Mouse (Mus musculus) midbrain, postnatal 0 days (tissue): ENCODE measurements around the gene Vcan. TPM values are rescaled to one million over a fixed set of nuclear protein-coding genes. Genes with fewer than 3 reads are reported as not detected.
"Not testable (repeated sequence)": the region's sequence is repeated elsewhere in the genome, so short reads cannot be mapped to it uniquely, and the experiment has no call there.

Experiments used
- ATAC-seq: fragments of 200-750 bp; cut with Nextera tagmentation; 2 replicates; pipeline ENCODE4 v1.8.0; 2017; ENCODE audit warnings: moderate number of reproducible peaks, mild to moderate bottlenecking, moderate TSS enrichment, moderate library complexity; ENCODE audit not compliant: low FRiP score
- DNase-seq: peaks from one replicate; pipeline ENCODE4 v3.0.0-alpha.2; 2015; ENCODE audit warnings: low spot score
- H3K27ac ChIP-seq: fragments of 300-500 bp; sonication (generic); 2 replicates; pipeline ENCODE4 v1.5.1; 2014; ENCODE audit warnings: low read depth, mild to moderate bottlenecking, low read length, mixed read lengths
- H3K27me3 ChIP-seq: fragments of 300-500 bp; sonication (generic); 2 replicates; pipeline ENCODE4 v1.6.1; 2014; ENCODE audit warnings: low read length, control low read depth, mixed read lengths; ENCODE audit not compliant: insufficient read depth
- H3K36me3 ChIP-seq: fragments of 300-500 bp; sonication (generic); 2 replicates; pipeline ENCODE4 v1.6.1; 2014; ENCODE audit warnings: low read length, control low read depth, mixed read lengths; ENCODE audit not compliant: insufficient read depth
- H3K4me1 ChIP-seq: fragments of 300-500 bp; sonication (generic); 2 replicates; pipeline ENCODE4 v1.6.1; 2014; ENCODE audit warnings: mild to moderate bottlenecking, control low read depth, antibody characterized with exemption, low read length, mixed read lengths; ENCODE audit not compliant: insufficient read depth
- H3K4me2 ChIP-seq: fragments of 300-500 bp; sonication (generic); 2 replicates; pipeline ENCODE4 v1.6.1; 2014; ENCODE audit warnings: low read depth, mild to moderate bottlenecking, low read length, mixed read lengths; ENCODE audit not compliant: poor library complexity, severe bottlenecking
- H3K4me3 ChIP-seq: fragments of 300-500 bp; sonication (generic); 2 replicates; pipeline ENCODE4 v1.5.1; 2014; ENCODE audit warnings: low read depth, mild to moderate bottlenecking, low read length, moderate library complexity
- H3K9ac ChIP-seq: fragments of 300-500 bp; sonication (generic); replicated peaks from 2 replicates; pipeline ENCODE4 v1.6.1; 2014; ENCODE audit warnings: mild to moderate bottlenecking, low read length, moderate library complexity, mixed read lengths; ENCODE audit not compliant: poor library complexity, severe bottlenecking
- H3K9me3 ChIP-seq: fragments of 300-500 bp; sonication (generic); 2 replicates; pipeline ENCODE4 v1.6.1; 2016; ENCODE audit warnings: low read length, control low read depth
- CTCF ChIP-seq: IDR thresholded peaks from 2 replicates; pipeline ENCODE4 v1.5.1; 2016; ENCODE audit warnings: antibody characterized with exemption, mild to moderate bottlenecking
- WGBS: fragments of 180-500 bp; shearing (Covaris S2); extraction: QIAGEN DNeasy Blood & Tissue Kit; methylation state at CpG from one replicate; pipeline ENCODE4 v1.1.7; 2014; 5-methylcytosine and 5-hydroxymethylcytosine counted together
- polyA plus RNA-seq: library from polyadenylated mRNA; unstranded; fragments of >200 nt; fragmentation: Nextera tagmentation; extraction: Ambion mirVana; gene quantifications from 2 replicates; pipeline ENCODE4 v1.2.1, GENCODE M21; 2015
- total RNA-seq: library from RNA; depleted of rRNA; stranded (reverse); fragments of >200 nt; gene quantifications from 2 replicates; pipeline ENCODE4 v1.2.3, GENCODE M21; 2014

Gene Vcan
- total and polyA plus RNA-seq, 2 experiments from 2014 or later: 13.4 to 44.6 TPM

GRCm38 (mm10) chr13:89777764-89778163, 35.5 kb upstream of the Vcan start:
- H3K27ac ChIP-seq: no peak overlapping the region
- ATAC-seq: no peak
- no peaks in the 10 kb centered on the region for H3K9me3 ChIP-seq
- no peak overlapping the region for H3K4me3 ChIP-seq
- no peaks in the 10 kb centered on the region for H3K36me3 ChIP-seq
- no peaks in the 10 kb centered on the region for H3K27me3 ChIP-seq
- no peak overlapping the region for H3K9ac ChIP-seq
- H3K4me1 ChIP-seq: no peaks in the 10 kb centered on the region
- TF ChIP-seq CTCF: no peak
- WGBS: 25% methylated on average over 1 of the region's 1 CpGs
- no peak for DNase-seq
- H3K4me2 ChIP-seq: no peak overlapping the region

DNA sequence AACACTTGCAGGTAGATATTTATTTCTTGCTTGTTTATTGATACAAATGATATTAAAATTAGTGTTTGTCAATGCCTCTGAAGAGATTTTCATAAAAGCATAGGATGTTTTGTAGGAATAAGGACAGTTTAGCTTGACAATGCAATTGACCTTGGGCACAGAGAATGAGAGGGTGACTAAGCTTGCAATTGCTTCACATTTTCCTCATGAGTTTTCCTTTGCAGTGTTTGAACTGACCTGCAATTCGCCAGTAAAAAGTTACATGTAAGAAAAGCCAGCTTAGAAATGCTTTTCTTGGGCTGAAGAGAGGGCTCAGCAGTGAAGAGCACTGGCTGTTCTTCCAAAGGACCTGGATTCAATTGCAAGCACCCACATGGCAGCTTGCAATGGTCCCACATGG, 34.8 kb upstream of the Vcan start:
- H3K36me3 ChIP-seq: no peaks in the 10 kb centered on the region
- H3K9me3 ChIP-seq: 0 out of 2 replicates have a peak, but pooled peaks cover 1% of the 10 kb centered on the region
- DNase-seq (no peak), ATAC-seq (no peak)
- no peaks in the 10 kb centered on the region for H3K27me3 ChIP-seq
- H3K4me3 ChIP-seq: no peak overlapping the region
- no peak overlapping the region for H3K4me2 ChIP-seq
- 85% methylated on average over 1 of the region's 1 CpGs for WGBS
- H3K4me1 ChIP-seq: no peaks in the 10 kb centered on the region
- H3K27ac ChIP-seq: no peak overlapping the region
- TF ChIP-seq CTCF: no peak
- H3K9ac ChIP-seq: no peak overlapping the region

DNA sequence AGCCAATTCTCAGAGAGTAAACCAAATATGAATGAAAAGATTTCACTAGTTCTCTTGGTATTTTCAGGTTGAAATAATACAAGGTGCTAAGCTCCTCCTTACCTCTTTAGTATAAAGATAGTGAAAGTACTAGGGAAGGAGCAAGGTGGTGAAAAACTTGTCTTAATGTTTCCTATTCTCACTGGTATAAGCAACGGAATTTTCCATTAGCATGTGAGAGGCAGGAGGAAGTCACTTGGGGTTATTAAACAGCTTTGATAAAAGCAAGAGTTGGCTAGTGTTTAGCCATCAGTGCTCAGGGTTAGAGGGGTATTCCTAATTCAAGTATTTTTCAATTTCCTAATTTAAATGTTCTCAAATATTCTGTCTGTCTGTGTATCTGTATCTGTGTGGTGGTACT, 24.2 kb upstream of the Vcan start:
- TF ChIP-seq CTCF: no peak
- no peaks in the 10 kb centered on the region for H3K36me3 ChIP-seq
- no peaks in the 10 kb centered on the region for H3K9me3 ChIP-seq
- H3K9ac ChIP-seq: no peak overlapping the region
- WGBS: 83% methylated on average over 1 of the region's 1 CpGs
- H3K27me3 ChIP-seq: no peaks in the 10 kb centered on the region
- ATAC-seq: no peak
- H3K4me2 ChIP-seq: no peak overlapping the region
- no peak for DNase-seq
- H3K4me1 ChIP-seq: no peaks in the 10 kb centered on the region
- H3K27ac ChIP-seq: no peak overlapping the region
- no peak overlapping the region for H3K4me3 ChIP-seq

DNA sequence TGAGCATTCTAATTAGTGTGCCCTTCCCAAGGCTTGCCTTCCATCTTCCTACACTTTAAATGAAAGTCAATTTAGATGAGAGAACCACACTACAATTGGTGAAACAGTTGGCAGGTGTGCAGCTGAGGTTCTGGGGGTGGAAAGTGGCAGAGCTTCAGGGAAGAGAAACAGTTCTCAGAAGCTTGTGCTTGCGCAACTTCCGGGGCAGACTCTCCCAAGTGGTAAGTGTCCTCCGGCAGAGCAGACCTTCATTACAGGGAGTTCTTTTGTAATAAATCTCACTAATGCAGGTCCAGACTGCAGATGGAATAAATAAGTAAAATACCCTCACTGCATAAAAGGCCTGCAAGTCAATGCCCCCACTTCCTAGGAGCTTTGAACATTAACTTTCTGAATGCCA, 23.7 kb upstream of the Vcan start:
- Histone ChIP-seq H3K4me2 (no peak overlapping the region), H3K9ac (no peak overlapping the region), H3K27ac (no peak overlapping the region), H3K4me1 (no peaks in the 10 kb centered on the region), H3K36me3 (no peaks in the 10 kb centered on the region), H3K9me3 (no peaks in the 10 kb centered on the region), H3K4me3 (no peak overlapping the region), H3K27me3 (no peaks in the 10 kb centered on the region)
- ATAC-seq: no peak
- WGBS: 93% methylated on average over 3 of the region's 3 CpGs
- no peak for DNase-seq
- no peak for TF ChIP-seq CTCF

- no peaks in the 10 kb centered on the region for H3K27me3 ChIP-seq
- H3K9me3 ChIP-seq: no peaks in the 10 kb centered on the region
- no peaks in the 10 kb centered on the region for H3K4me1 ChIP-seq
- TF ChIP-seq CTCF: no peak
- no peak overlapping the region for H3K4me2 ChIP-seq
- no peak overlapping the region for H3K27ac ChIP-seq
- H3K9ac ChIP-seq: no peak overlapping the region
- H3K4me3 ChIP-seq: no peak overlapping the region
- H3K36me3 ChIP-seq: no peaks in the 10 kb centered on the region
- WGBS: 75% methylated on average over 3 of the region's 3 CpGs
- no peak for ATAC-seq
- no peak for DNase-seq
Measured at GRCm38 (mm10) chr13:89762339-89762738, 20.0 kb upstream of the Vcan start.

GRCm38 (mm10) chr13:89756347-89756746, 14.0 kb upstream of the Vcan start:
- no peaks in the 10 kb centered on the region for H3K27me3 ChIP-seq
- H3K4me1 ChIP-seq: no peaks in the 10 kb centered on the region
- H3K4me3 ChIP-seq: no peak overlapping the region
- H3K9me3 ChIP-seq: no peaks in the 10 kb centered on the region
- H3K4me2 ChIP-seq: no peak overlapping the region
- H3K9ac ChIP-seq: no peak overlapping the region
- DNase-seq: no peak
- H3K36me3 ChIP-seq: no peaks in the 10 kb centered on the region
- no peak for TF ChIP-seq CTCF
- ATAC-seq: no peak
- no peak overlapping the region for H3K27ac ChIP-seq

- H3K4me1 ChIP-seq, H3K27me3 ChIP-seq, H3K27ac ChIP-seq, H3K9ac ChIP-seq, H3K4me3 ChIP-seq, ATAC-seq, H3K9me3 ChIP-seq, H3K36me3 ChIP-seq, DNase-seq, H3K4me2 ChIP-seq: not testable (repeated sequence)
- WGBS: 20% methylated on average over 3 of the region's 3 CpGs
Measured at GRCm38 (mm10) chr13:89750562-89750961, 8.3 kb upstream of the Vcan start.
